Mouse (Mus musculus): ENCODE data around the gene Ghsr. TPM values are rescaled to one million over a fixed set of nuclear protein-coding genes. Genes with fewer than 3 reads are reported as not detected.
"Not testable (repeated sequence)": the region's sequence is repeated elsewhere in the genome, so short reads cannot be mapped to it uniquely, and the experiment has no call there.

Ghsr gene
- polyA plus RNA-seq, 1 experiment from 2014 or later = not detected

DNA sequence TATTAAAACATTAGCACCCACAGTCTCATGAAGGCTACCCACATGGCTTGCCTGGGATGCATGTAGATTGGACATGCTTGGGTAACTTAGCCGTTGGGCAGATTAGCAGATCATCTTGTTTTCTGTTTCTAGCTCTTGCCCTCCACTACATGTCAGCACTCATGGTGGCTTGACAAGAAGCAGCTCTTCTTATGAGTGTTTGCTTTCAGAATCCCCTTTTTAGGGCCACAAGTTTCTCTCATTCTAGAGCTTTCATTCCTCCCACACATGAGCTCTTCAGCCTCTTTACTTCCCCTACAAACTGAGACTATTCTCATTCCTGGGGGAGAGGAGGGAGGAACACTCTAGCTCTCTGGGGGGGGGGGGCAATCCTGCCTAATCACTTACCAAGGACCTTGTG lies 18.8 kb downstream of the Ghsr start:
- no peak overlapping the region for H3K9ac ChIP-seq (ENCODE audit: low read depth, low read length)
- no peaks in the 10 kb centered on the region for H3K36me3 ChIP-seq (ENCODE audit: control insufficient read depth, insufficient read depth)
- H3K4me3 ChIP-seq (ENCODE audit: low read depth, low read length) = no peak overlapping the region
- no peak for ATAC-seq
- H3K9me3 ChIP-seq (ENCODE audit: control insufficient read depth) = no peaks in the 10 kb centered on the region
- WGBS = 68% methylated on average over 1 of the region's 1 CpGs
- H3K4me2 ChIP-seq (replicated peaks; ENCODE audit: low read depth) = no peak overlapping the region
- no peaks in the 10 kb centered on the region for H3K4me1 ChIP-seq (replicated peaks; ENCODE audit: control insufficient read depth, insufficient read depth, low read length)
- no peaks in the 10 kb centered on the region for H3K27me3 ChIP-seq (replicated peaks; ENCODE audit: control insufficient read depth, insufficient read depth, low read length)
- TF ChIP-seq CTCF (IDR thresholded peaks at IDR 0.05; ENCODE audit: low read depth) = no peak
- H3K27ac ChIP-seq (ENCODE audit: low read depth, low read length) = no peak overlapping the region

DNA sequence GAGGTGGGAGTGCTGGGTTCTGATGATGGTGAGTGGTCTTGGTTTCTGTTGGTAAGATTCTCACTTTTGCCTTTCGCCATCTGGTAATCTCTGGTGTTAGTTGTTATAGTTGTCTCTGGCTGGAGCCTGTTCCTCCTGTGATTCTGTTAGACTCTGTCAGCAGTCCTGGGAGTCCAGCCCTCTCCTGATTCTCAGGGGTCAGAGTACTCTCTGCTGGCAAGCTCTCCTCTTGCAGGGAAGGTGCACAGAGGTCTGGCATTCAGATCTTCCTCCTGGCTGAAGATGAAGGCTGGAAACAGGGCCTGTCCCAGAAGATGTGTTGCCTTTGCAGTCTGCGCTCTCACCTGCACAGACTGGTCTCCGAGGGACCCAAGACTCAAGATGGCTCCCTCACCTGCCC lies 29.8 kb downstream of the Ghsr start:
- H3K4me3 ChIP-seq (ENCODE audit: low read depth, low read length); ATAC-seq; H3K4me1 ChIP-seq (replicated peaks; ENCODE audit: control insufficient read depth, insufficient read depth, low read length); H3K9me3 ChIP-seq (ENCODE audit: control insufficient read depth); H3K27ac ChIP-seq (ENCODE audit: low read depth, low read length); H3K27me3 ChIP-seq (replicated peaks; ENCODE audit: control insufficient read depth, insufficient read depth, low read length); H3K36me3 ChIP-seq (ENCODE audit: control insufficient read depth, insufficient read depth); H3K9ac ChIP-seq (ENCODE audit: low read depth, low read length); H3K4me2 ChIP-seq (replicated peaks; ENCODE audit: low read depth): not testable (repeated sequence)
- 93% methylated on average over 3 of the region's 3 CpGs for WGBS

DNA sequence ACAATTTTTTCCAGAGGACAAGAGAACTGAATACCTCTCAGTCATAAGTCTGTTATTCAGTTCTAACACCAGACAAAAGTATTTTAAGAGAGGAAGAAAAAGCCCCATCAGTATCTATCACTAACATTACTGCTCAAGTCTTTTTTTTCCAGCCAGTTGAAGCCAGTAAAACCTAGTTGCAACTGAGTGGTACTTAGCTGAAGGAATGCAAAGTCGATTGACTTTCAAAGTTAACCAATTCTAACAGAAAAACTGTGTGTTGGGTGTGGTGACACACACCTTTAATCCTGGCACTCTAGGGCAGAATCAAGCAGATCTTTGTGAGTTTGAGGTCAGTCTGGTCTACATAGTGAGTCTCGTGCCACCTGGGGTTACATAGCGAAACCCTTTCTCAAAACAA lies 35.3 kb downstream of the Ghsr start:
- Histone ChIP-seq H3K9ac (ENCODE audit: low read depth, low read length) (no peak overlapping the region), H3K4me1 (replicated peaks; ENCODE audit: control insufficient read depth, insufficient read depth, low read length) (no peaks in the 10 kb centered on the region), H3K27me3 (replicated peaks; ENCODE audit: control insufficient read depth, insufficient read depth, low read length) (no peaks in the 10 kb centered on the region), H3K4me2 (replicated peaks; ENCODE audit: low read depth) (no peak overlapping the region), H3K4me3 (ENCODE audit: low read depth, low read length) (no peak overlapping the region), H3K36me3 (ENCODE audit: control insufficient read depth, insufficient read depth) (no peaks in the 10 kb centered on the region), H3K27ac (ENCODE audit: low read depth, low read length) (no peak overlapping the region), H3K9me3 (ENCODE audit: control insufficient read depth) (no peaks in the 10 kb centered on the region)
- no peak for ATAC-seq
- TF ChIP-seq CTCF (IDR thresholded peaks at IDR 0.05; ENCODE audit: low read depth) = no peak
- WGBS = 81% methylated on average over 3 of the region's 3 CpGs

DNA sequence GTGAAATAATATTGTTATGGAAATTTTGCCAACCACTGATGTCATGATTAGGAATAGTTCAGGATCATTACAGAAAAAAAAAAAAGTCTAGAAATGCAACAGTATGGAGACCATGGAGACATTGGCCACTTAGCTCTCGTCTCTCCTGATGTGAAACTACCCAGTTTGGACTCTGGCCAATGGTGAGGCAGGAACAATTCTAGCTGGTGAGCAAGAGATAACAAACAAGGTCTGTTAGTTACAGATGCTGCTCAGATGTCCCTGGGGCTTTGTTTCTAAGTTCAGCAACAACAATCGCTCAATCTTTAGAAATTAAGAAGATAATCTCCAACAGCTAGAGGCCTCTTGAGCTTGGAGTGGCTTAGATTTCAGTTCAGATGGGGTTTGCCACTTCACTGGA lies 37.4 kb downstream of the Ghsr start:
- H3K9me3 ChIP-seq (ENCODE audit: control insufficient read depth) = no peaks in the 10 kb centered on the region
- WGBS = 60% methylated on average over 2 of the region's 2 CpGs
- H3K4me3 ChIP-seq (ENCODE audit: low read depth, low read length) = no peak overlapping the region
- H3K4me1 ChIP-seq (replicated peaks; ENCODE audit: control insufficient read depth, insufficient read depth, low read length) = no peaks in the 10 kb centered on the region
- no peak for ATAC-seq
- no peaks in the 10 kb centered on the region for H3K27me3 ChIP-seq (replicated peaks; ENCODE audit: control insufficient read depth, insufficient read depth, low read length)
- no peak overlapping the region for H3K9ac ChIP-seq (ENCODE audit: low read depth, low read length)
- no peak overlapping the region for H3K4me2 ChIP-seq (replicated peaks; ENCODE audit: low read depth)
- TF ChIP-seq CTCF (IDR thresholded peaks at IDR 0.05; ENCODE audit: low read depth) = no peak
- no peak overlapping the region for H3K27ac ChIP-seq (ENCODE audit: low read depth, low read length)
- no peaks in the 10 kb centered on the region for H3K36me3 ChIP-seq (ENCODE audit: control insufficient read depth, insufficient read depth)

DNA sequence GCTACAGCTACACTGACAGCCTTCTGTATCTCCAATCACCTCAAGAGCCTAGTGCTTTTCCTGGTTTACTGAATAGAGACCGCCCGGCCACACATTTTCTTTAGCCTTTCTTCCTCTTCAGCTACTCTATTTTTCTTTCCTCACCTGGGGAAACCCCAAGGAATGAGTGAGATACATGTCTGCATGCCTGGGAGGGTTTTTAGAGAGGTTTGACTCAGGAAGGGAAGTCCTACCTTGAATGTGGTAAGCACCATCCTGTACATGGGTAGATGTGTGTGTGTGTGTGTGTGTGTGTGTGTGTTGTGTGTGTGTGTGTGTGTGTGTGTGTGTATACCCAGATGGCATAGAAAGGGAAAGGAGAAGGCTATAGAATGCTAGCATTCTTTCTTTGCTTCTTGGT lies 40.1 kb downstream of the Ghsr start:
- Histone ChIP-seq H3K27ac (ENCODE audit: low read depth, low read length) (no peak overlapping the region), H3K9me3 (ENCODE audit: control insufficient read depth) (no peaks in the 10 kb centered on the region), H3K27me3 (replicated peaks; ENCODE audit: control insufficient read depth, insufficient read depth, low read length) (no peaks in the 10 kb centered on the region), H3K4me1 (replicated peaks; ENCODE audit: control insufficient read depth, insufficient read depth, low read length) (no peaks in the 10 kb centered on the region), H3K36me3 (ENCODE audit: control insufficient read depth, insufficient read depth) (no peaks in the 10 kb centered on the region; the same call in 1 of the 2 replicates), H3K4me3 (ENCODE audit: low read depth, low read length) (no peak overlapping the region), H3K9ac (ENCODE audit: low read depth, low read length) (no peak overlapping the region), H3K4me2 (replicated peaks; ENCODE audit: low read depth) (no peak overlapping the region)
- WGBS = 81% methylated on average over 2 of the region's 2 CpGs
- TF ChIP-seq CTCF (IDR thresholded peaks at IDR 0.05; ENCODE audit: low read depth) = no peak
- ATAC-seq = no peak

DNA sequence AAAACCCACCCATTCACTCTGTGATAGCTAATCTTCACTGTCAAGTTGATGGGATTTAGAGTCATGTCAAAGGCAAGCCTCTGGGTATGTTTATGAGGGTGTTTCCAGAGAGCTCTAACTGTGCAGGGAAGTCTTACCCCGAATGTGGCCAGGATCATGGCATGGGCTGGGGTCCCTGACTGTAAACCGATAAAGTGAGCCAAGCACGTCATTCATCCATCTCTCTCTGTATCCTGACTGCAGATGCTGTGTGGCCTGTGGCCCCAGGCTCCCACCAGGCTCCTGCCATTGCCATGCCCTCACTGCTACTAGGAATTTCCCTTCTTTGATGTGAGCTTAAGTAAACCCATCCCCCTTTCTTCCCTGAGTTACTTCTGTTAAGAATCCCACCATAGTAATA lies 42.4 kb downstream of the Ghsr start:
- H3K27ac ChIP-seq (ENCODE audit: low read depth, low read length) = no peak overlapping the region
- no peak for TF ChIP-seq CTCF (IDR thresholded peaks at IDR 0.05; ENCODE audit: low read depth)
- H3K9me3 ChIP-seq (ENCODE audit: control insufficient read depth) = no peaks in the 10 kb centered on the region
- 79% methylated on average over 3 of the region's 3 CpGs for WGBS
- H3K36me3 ChIP-seq (ENCODE audit: control insufficient read depth, insufficient read depth) = peaks cover 10% of the 10 kb centered on the region; the same call in 1 of the 2 replicates
- no peak overlapping the region for H3K9ac ChIP-seq (ENCODE audit: low read depth, low read length)
- no peaks in the 10 kb centered on the region for H3K4me1 ChIP-seq (replicated peaks; ENCODE audit: control insufficient read depth, insufficient read depth, low read length)
- ATAC-seq = no peak
- H3K4me2 ChIP-seq (replicated peaks; ENCODE audit: low read depth) = no peak overlapping the region
- H3K27me3 ChIP-seq (replicated peaks; ENCODE audit: control insufficient read depth, insufficient read depth, low read length) = no peaks in the 10 kb centered on the region
- H3K4me3 ChIP-seq (ENCODE audit: low read depth, low read length) = no peak overlapping the region

DNA sequence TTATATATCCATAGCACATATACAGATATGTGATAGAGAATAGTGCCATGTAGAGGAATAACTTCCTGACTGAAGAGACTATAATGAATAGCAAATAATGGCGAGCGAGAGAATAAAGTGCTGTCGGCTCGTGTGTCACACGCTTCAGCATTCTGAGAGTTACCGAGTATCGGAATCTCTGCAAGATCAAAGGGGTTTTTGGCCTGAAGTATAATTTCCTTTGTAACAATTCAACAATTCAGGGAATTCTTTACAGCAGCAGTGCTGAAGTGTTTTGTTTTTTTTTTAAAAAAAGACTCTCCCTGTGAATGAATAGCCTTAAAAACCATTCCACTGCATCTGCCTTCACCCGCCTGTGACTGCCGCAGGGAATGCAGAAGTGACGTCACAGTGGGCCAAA lies 45.6 kb downstream of the Ghsr start:
- H3K27me3 ChIP-seq (replicated peaks; ENCODE audit: control insufficient read depth, insufficient read depth, low read length) = no peaks in the 10 kb centered on the region
- H3K4me1 ChIP-seq (replicated peaks; ENCODE audit: control insufficient read depth, insufficient read depth, low read length) = no peaks in the 10 kb centered on the region
- peaks cover 26% of the 10 kb centered on the region; the same call in 1 of the 2 replicates for H3K36me3 ChIP-seq (ENCODE audit: control insufficient read depth, insufficient read depth)
- no peak overlapping the region for H3K27ac ChIP-seq (ENCODE audit: low read depth, low read length)
- ATAC-seq = no peak
- no peaks in the 10 kb centered on the region for H3K9me3 ChIP-seq (ENCODE audit: control insufficient read depth)
- H3K4me2 ChIP-seq (replicated peaks; ENCODE audit: low read depth) = no peak overlapping the region
- no peak overlapping the region for H3K4me3 ChIP-seq (ENCODE audit: low read depth, low read length)
- no peak overlapping the region for H3K9ac ChIP-seq (ENCODE audit: low read depth, low read length)
- WGBS = 91% methylated on average over 10 of the region's 10 CpGs
- no peak for TF ChIP-seq CTCF (IDR thresholded peaks at IDR 0.05; ENCODE audit: low read depth)
